Mouse (Mus musculus) lung, embryonic 14.5 days (tissue): ENCODE data around the gene Cnn3. TPM values are rescaled to one million over a fixed set of nuclear protein-coding genes. Genes with fewer than 3 reads are reported as not detected.

Experiments
- ATAC-seq: fragments of 200-750 bp; cut with Nextera tagmentation; 2 replicates; pipeline ENCODE4 v1.8.0; 2017; ENCODE audit warnings: mild to moderate bottlenecking, moderate TSS enrichment, moderate library complexity; ENCODE audit not compliant: insufficient read depth
- DNase-seq: peaks from one replicate; pipeline ENCODE4 v3.0.0-alpha.2; 2015
- H3K27ac ChIP-seq: fragments of 300-500 bp; sonication (generic); 2 replicates; pipeline ENCODE4 v1.5.1; 2014; ENCODE audit warnings: low read depth, mild to moderate bottlenecking, moderate library complexity
- H3K27me3 ChIP-seq: fragments of 300-500 bp; sonication (generic); 2 replicates; pipeline ENCODE4 v1.6.1; 2014; ENCODE audit warnings: low read length, control low read depth; ENCODE audit not compliant: insufficient read depth
- H3K36me3 ChIP-seq: fragments of 300-500 bp; sonication (generic); 2 replicates; pipeline ENCODE4 v1.6.1; 2014; ENCODE audit warnings: control low read depth; ENCODE audit not compliant: insufficient read depth
- H3K4me1 ChIP-seq: fragments of 300-500 bp; sonication (generic); 2 replicates; pipeline ENCODE4 v1.6.1; 2014; ENCODE audit warnings: antibody characterized with exemption, control low read depth; ENCODE audit not compliant: insufficient read depth
- H3K4me2 ChIP-seq: fragments of 300-500 bp; sonication (generic); 2 replicates; pipeline ENCODE4 v1.6.1; 2014; ENCODE audit warnings: mild to moderate bottlenecking
- H3K4me3 ChIP-seq: fragments of 300-500 bp; sonication (generic); 2 replicates; pipeline ENCODE4 v1.5.1; 2014; ENCODE audit warnings: low read depth, low read length
- H3K9ac ChIP-seq: fragments of 300-500 bp; sonication (generic); 2 replicates; pipeline ENCODE4 v1.6.1; 2014
- H3K9me3 ChIP-seq: fragments of 300-500 bp; sonication (generic); 2 replicates; pipeline ENCODE4 v1.6.1; 2016; ENCODE audit warnings: low read depth, low read length, control low read depth
- CTCF ChIP-seq: IDR thresholded peaks from 2 replicates; pipeline ENCODE4 v1.5.1; 2016; ENCODE audit warnings: antibody characterized with exemption, low read depth
- WGBS: fragments of 180-500 bp; shearing (Covaris S2); extraction: QIAGEN DNeasy Blood & Tissue Kit; methylation state at CpG from one replicate; pipeline ENCODE4 v1.1.7; 2014; 5-methylcytosine and 5-hydroxymethylcytosine counted together
- polyA plus RNA-seq: library from polyadenylated mRNA; unstranded; fragments of >200 nt; fragmentation: Nextera tagmentation; extraction: Ambion mirVana; gene quantifications from 2 replicates; pipeline ENCODE4 v1.2.1, GENCODE M21; 2014

Gene Cnn3
- polyA plus RNA-seq, 1 experiment from 2014 or later = 671 TPM

DNA sequence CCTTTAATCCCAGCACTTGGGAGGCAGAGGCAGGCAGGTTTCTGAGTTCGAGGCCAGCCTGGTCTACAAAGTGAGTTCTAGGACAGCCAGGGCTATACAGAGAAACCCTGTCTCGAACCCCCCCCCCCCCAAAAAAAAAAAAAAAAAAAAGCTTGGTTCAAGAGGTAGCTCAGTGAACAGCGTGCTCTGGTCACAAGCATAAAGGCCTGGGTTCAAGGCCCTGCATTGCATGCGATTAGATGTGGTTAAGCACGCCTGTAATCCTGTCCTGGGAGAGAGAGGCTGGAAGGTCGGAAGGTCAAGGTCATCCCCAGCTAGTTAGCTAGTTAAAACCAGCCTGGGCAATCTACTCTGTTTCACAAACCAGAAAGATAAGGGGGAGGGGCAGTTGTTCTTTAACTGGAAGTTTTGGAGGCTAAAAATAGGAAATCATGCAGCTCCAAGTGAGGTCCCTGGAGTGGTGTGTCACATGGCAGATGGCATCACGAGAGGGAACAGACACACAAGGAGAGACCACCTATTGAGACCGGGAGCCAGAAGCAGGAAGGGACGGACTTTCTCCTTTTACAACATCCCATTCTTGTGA is 7.4 kb upstream of the Cnn3 start:
- H3K27me3 ChIP-seq = no peaks in the 10 kb centered on the region; the same call in 1 of the 2 replicates
- no peak overlapping the region for H3K9ac ChIP-seq
- ATAC-seq (0 out of 2 replicates have a peak, but pooled peaks have one; percentile 20), DNase-seq (no peak)
- H3K9me3 ChIP-seq = no peaks in the 10 kb centered on the region
- no peaks in the 10 kb centered on the region for H3K36me3 ChIP-seq
- no peak overlapping the region for H3K4me3 ChIP-seq
- H3K27ac ChIP-seq = no peak overlapping the region
- TF ChIP-seq CTCF = no peak
- H3K4me1 ChIP-seq = peaks cover 3% of the 10 kb centered on the region; the same call in 1 of the 2 replicates
- no peak overlapping the region for H3K4me2 ChIP-seq
- WGBS = 94% methylated on average over 9 of the region's 9 CpGs

DNA sequence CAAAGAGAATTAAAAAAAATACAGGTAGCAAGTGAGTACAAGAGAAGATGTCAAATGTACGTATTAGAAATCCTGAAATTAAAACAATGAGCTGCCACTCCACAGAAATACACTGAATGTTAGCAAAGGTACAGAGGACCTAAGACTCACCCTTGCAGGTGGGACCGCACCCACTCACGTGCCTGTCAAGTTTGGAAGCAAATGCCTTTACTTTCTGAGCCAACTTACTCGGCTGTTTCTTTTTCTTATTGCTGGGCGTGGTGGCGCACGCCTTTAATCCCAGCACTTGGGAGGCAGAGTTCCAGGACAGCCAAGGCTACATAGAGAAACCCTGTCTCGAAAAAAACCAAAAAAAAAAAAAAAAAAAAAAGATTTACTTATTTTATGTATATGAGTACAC is 3.9 kb upstream of the Cnn3 start:
- 76% methylated on average over 8 of the region's 8 CpGs for WGBS
- peaks cover 3% of the 10 kb centered on the region; the same call in 1 of the 2 replicates for H3K27me3 ChIP-seq
- no peak for ATAC-seq
- no peak overlapping the region for H3K9ac ChIP-seq
- no peak for DNase-seq
- no peak overlapping the region for H3K27ac ChIP-seq
- H3K4me2 ChIP-seq = no peak overlapping the region
- no peak for TF ChIP-seq CTCF
- no peaks in the 10 kb centered on the region for H3K36me3 ChIP-seq
- no peak overlapping the region for H3K4me3 ChIP-seq
- H3K4me1 ChIP-seq = peaks cover 3% of the 10 kb centered on the region; the same call in 1 of the 2 replicates
- H3K9me3 ChIP-seq = no peaks in the 10 kb centered on the region

DNA sequence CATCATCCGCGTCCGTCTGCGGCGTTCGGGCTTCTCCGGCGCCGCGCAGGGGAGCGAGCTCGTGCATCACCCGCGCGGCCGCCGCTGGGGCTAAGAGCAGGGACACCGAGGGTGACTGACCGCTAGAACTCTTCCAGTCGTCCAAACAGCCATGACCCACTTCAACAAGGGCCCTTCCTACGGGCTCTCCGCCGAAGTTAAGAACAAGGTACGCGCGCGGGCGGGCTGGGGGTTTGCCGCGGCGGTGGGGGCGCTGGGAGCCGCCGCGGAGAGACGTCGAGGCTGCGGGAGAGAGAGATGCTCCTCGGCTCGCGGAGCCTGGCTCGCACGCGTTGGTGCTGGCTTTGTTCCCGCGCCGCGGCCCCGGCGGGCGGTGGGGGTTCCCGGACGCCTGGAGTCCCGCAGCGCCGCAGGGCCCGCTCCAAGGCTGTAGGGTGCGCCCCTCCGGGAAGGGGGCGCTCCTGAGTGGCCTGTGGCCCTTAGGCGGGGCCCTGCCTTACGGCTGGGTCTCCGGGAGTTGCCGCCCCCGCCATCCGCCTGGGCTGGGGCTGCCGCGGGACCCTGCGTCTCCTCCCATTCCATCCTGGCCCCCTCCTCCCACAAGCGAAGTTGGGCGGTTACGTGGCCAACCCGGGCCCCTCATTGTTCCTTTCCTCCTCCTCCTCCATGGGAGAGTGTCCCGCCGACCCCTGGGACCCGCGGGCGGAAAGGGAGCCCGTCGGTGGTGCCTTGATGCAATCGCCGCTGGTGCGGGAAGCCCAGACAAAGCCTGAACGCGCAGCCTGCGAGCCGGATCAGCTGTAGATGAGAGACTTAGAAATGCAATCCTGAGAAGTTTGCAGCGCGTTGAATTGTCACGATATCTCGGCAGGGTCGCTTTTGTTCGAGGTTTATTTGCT is 573 bp downstream of the Cnn3 start:
- Histone ChIP-seq H3K4me3 (peak overlapping the region; percentile 89), H3K36me3 (0 out of 2 replicates have a peak, but pooled peaks cover 4% of the 10 kb centered on the region), H3K4me1 (peaks cover 21% of the 10 kb centered on the region), H3K9ac (peak overlapping the region; percentile 97), H3K9me3 (no peaks in the 10 kb centered on the region), H3K27me3 (peaks cover 3% of the 10 kb centered on the region; the same call in 1 of the 2 replicates), H3K4me2 (peak overlapping the region; percentile 92), H3K27ac (peak overlapping the region; percentile 100)
- peak; percentile 91 for DNase-seq
- peak; percentile 84 for ATAC-seq
- under 1% methylated on average over 92 of the region's 93 CpGs for WGBS
- TF ChIP-seq CTCF = peak; percentile 57

DNA sequence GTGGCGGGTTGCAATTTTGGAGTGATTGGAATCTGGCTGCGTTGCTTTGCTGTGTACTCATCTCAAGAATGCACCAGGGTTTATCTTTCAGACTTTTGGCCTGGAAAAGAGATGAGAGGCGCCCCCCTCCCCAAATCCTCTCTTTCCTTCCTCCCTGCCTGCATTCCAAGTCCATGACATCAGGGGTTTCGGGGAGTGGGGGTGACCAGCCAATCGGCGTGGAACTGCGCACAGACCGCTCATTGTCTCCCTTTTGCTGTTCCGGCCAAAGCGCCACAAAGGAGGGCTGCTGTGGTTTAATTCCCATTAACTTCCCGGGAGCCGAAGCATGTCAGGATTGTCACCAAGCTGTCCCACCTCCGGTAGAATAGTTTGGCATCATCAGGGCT is 1.2 kb downstream of the Cnn3 start:
- no peak for TF ChIP-seq CTCF
- ATAC-seq = peak; percentile 57
- peak; percentile 91 for DNase-seq
- Histone ChIP-seq H3K4me2 (peak overlapping the region; percentile 92), H3K27ac (peak overlapping the region; percentile 100), H3K9ac (peak overlapping the region; percentile 97), H3K4me3 (peak overlapping the region; percentile 89), H3K27me3 (peaks cover 3% of the 10 kb centered on the region; the same call in 1 of the 2 replicates), H3K9me3 (no peaks in the 10 kb centered on the region), H3K36me3 (0 out of 2 replicates have a peak, but pooled peaks cover 4% of the 10 kb centered on the region), H3K4me1 (peaks cover 25% of the 10 kb centered on the region)
- WGBS = under 1% methylated on average over 13 of the region's 13 CpGs

DNA sequence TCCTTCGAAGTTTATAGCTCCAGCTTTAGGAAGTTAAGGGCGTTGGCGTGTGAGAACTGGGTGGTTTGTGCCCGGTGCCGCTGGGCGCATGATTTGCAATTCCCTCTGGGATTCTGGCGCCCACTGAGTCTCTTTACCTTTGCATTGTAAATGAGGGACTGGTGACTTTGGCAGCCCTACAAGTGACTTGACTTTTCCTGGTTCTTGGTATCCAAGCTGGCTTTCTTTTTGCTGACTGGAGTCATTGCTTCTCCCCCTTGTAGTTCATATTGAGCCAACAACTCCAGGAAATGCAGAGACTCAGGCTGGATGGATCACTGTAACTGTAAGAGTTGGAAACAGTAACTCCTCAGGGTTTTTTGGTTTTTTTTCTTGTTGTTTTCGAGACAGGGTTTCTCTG is 1.9 kb downstream of the Cnn3 start:
- Histone ChIP-seq H3K9me3 (no peaks in the 10 kb centered on the region), H3K36me3 (0 out of 2 replicates have a peak, but pooled peaks cover 4% of the 10 kb centered on the region), H3K4me2 (peak overlapping the region; percentile 92), H3K9ac (peak overlapping the region; percentile 97), H3K27ac (peak overlapping the region; percentile 100), H3K27me3 (peaks cover 3% of the 10 kb centered on the region; the same call in 1 of the 2 replicates), H3K4me3 (peak overlapping the region; percentile 89), H3K4me1 (peaks cover 25% of the 10 kb centered on the region)
- DNase-seq = peak; percentile 57
- ATAC-seq = no peak
- no peak for TF ChIP-seq CTCF
- WGBS = 7% methylated on average over 8 of the region's 8 CpGs

DNA sequence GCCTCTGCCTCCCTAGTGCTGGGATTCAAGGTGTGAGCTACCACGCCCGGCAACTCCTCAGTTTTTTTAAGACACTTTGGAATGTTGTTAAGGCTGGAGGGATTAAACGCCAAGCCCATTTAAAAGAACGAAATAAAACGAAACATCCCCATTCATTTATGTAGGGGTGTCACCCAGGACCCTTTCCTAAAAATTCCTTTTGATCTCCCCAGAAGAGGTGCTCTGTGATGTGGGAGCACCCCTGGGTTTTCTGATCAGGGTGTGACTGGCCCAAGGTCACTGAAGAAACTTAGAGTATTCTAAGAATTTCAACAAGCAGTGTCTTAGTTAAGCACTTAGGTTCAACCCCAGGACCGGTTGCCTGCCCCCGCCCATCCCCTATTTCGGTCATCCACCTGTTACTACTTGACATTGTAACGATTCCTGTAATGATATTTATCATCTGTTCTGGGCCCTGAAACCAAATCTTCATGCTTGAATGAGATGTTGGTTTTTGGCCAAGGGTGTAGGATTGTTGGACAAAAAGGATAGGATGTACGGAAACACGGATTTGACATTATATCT is 2.5 kb downstream of the Cnn3 start:
- no peak for TF ChIP-seq CTCF
- 0 out of 2 replicates have a peak, but pooled peaks cover 4% of the 10 kb centered on the region for H3K36me3 ChIP-seq
- peak overlapping the region; percentile 89 for H3K4me3 ChIP-seq
- WGBS = 42% methylated on average over 11 of the region's 11 CpGs
- H3K27ac ChIP-seq = no peak overlapping the region; the same call in 1 of the 2 replicates
- peak overlapping the region; percentile 92 for H3K4me2 ChIP-seq
- H3K9me3 ChIP-seq = no peaks in the 10 kb centered on the region
- no peak for ATAC-seq
- peaks cover 26% of the 10 kb centered on the region for H3K4me1 ChIP-seq
- H3K9ac ChIP-seq = peak overlapping the region; percentile 97
- DNase-seq = no peak
- 0 out of 2 replicates have a peak, but pooled peaks cover 3% of the 10 kb centered on the region for H3K27me3 ChIP-seq
